Comparison of ENCODE assay signal across 15 mouse cellular contexts in the genomic region with DNA sequence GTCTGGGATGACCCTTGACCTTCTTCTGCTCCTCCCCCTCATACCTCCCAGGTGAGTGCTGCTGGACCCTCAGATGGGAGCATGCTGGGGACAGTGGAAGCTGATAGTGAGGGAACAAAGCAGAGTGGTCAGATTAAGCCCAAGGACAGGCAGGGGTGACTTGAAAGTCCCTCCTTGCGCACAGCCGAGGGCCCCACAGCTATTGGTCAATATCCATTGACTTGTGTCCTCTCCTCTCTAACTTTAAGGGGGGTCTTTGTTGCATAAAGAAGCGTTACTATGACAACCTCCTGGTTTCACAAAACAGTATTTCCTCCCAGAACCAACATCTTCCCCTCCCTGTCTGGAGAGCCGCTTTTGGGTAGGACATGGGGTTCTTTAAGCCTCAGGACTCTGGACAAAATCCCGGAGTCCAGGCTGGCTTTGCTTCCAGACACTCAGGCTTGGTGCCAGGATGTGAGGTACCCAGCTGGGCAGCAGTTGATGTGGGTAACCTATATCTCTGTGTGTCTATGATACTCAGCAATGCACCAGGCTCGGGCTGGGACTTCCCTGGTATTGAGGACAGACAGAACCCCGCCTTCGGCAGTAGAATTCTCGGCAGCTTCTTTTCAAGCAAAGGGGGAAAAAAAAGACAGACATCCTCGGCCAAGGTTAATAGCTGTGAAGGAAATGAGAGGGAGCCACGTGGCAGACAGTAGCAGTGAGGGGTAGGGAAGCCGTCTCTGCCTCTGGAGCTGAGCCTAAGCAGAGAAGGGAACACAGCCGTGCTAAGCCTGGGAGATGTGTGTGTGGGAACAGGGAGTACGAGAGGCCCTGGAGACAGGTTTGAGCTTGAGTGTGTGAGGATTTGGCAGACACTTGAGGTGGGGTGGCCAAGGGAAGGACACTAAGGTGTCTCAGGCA.
DNase-seq lines count a peak whose midpoint lies in the region; ATAC-seq lines count a peak whose summit lies in the region.
"Had no signal": no experiment of that assay in that cellular context is flagged by ENCODE, and none has a peak within 500 bp of the region (broad histone marks: within the 10 kb centered on the region; RNA-seq: fewer than 3 reads in every experiment).

No protein-coding gene starts in this region.

- no peak overlapping the region for H3K4me3 ChIP-seq in midbrain, embryonic 13.5 days (replicated peaks)
- H3K4me3 ChIP-seq: embryonic facial prominence, embryonic 10.5 days; heart, embryonic 10.5 days; left cerebral cortex, adult 2 months; myocyte had no signal

- H3K9me3 ChIP-seq in midbrain, embryonic 13.5 days: no peaks in the 10 kb centered on the region
- H3K9me3 ChIP-seq: embryonic facial prominence, embryonic 10.5 days; heart, embryonic 10.5 days had no signal

- H3K4me1 ChIP-seq in midbrain, embryonic 13.5 days (replicated peaks): peaks cover 12% of the 10 kb centered on the region

- H3K36me3 ChIP-seq in midbrain, embryonic 13.5 days: no peaks in the 10 kb centered on the region
- H3K36me3 ChIP-seq: embryonic facial prominence, embryonic 10.5 days; heart, embryonic 10.5 days had no signal

- DNase-seq in gastrocnemius, adult 18-20 months (ENCODE audit: low spot score): peak; percentile 5
- no peak for DNase-seq in gastrocnemius, postnatal 10 days
- DNase-seq in lung, postnatal 14 days: peak; percentile 1
- no peak for DNase-seq in lung, postnatal 4 days
- peak; percentile 38 for DNase-seq in cerebellum, adult 11 months
- no peak for DNase-seq in thymus, postnatal 14 days
- DNase-seq in left cerebral cortex, adult 11 months (ENCODE audit: low spot score): no peak
- DNase-seq: kidney, postnatal 14 days; lung, postnatal 10 days; thymus, postnatal 4 days had no signal

- H3K27me3 ChIP-seq in midbrain, embryonic 13.5 days: 0 out of 2 replicates have a peak, but pooled peaks cover 11% of the 10 kb centered on the region

- no peak overlapping the region for H3K27ac ChIP-seq in midbrain, embryonic 13.5 days
- H3K27ac ChIP-seq: embryonic facial prominence, embryonic 10.5 days; heart, embryonic 10.5 days; left cerebral cortex, adult 2 months had no signal

- 28% methylated on average over 14 of the region's 14 CpGs for WGBS in midbrain, embryonic 13.5 days

- 0 out of 2 replicates have a peak, but pooled peaks have one; percentile 37 for ATAC-seq in midbrain, embryonic 13.5 days

- no peak overlapping the region for H3K4me2 ChIP-seq in midbrain, embryonic 13.5 days (replicated peaks)

- no peak overlapping the region for H3K9ac ChIP-seq in midbrain, embryonic 13.5 days (replicated peaks)

Comparison
In these comparisons a context has a peak if more than half of its experiments do, and no peak if none do; other contexts are left out.
1. DNase-seq: peak in gastrocnemius, adult 18-20 months (single experiment), lung, postnatal 14 days (single experiment) and cerebellum, adult 11 months (single experiment); none in gastrocnemius, postnatal 10 days (single experiment), lung, postnatal 4 days (0 of 2), thymus, postnatal 14 days (single experiment) and left cerebral cortex, adult 11 months (single experiment).